Mouse (Mus musculus) E14TG2a.4 (cell line): Measurements from ENCODE around the gene Fkbp15.

Experiments used
- H3K27me3 ChIP-seq: 2 replicates; pipeline ENCODE4 v1.6.1; 2014; ENCODE audit warnings: low read length, control low read depth; ENCODE audit not compliant: insufficient read depth
- H3K36me3 ChIP-seq: 2 replicates; pipeline ENCODE4 v1.6.1; 2014; ENCODE audit warnings: low read length, control low read depth; ENCODE audit not compliant: insufficient read depth
- H3K4me1 ChIP-seq: replicated peaks from 2 replicates; pipeline ENCODE4 v1.6.1; 2014; ENCODE audit warnings: low read depth, low read length, control low read depth
- H3K4me3 ChIP-seq: replicated peaks from 2 replicates; pipeline ENCODE4 v1.5.1; 2014; ENCODE audit warnings: mild to moderate bottlenecking, low read length
- H3K9me3 ChIP-seq: 2 replicates; pipeline ENCODE4 v1.6.1; 2014; ENCODE audit warnings: low read length, control low read depth
- CTCF ChIP-seq: conservative IDR thresholded peaks from 2 replicates; pipeline ENCODE4 v1.5.1; 2014; ENCODE audit warnings: low read length
- NANOG ChIP-seq: IDR thresholded peaks from 2 replicates; pipeline ENCODE4 v1.6.1; 2014; ENCODE audit warnings: borderline replicate concordance, low read length, mixed read lengths
- POU5F1 ChIP-seq: IDR thresholded peaks from 2 replicates; pipeline ENCODE4 v1.6.1; 2014; ENCODE audit warnings: low read length, borderline replicate concordance

Gene Fkbp15

GRCm38 (mm10) chr4:62286992-62287900, 73.1 kb downstream of the Fkbp15 start:
- peak overlapping the region; percentile 86 for H3K4me3 ChIP-seq
- peaks cover 75% of the 10 kb centered on the region for H3K4me1 ChIP-seq
- H3K36me3 ChIP-seq = peaks cover 23% of the 10 kb centered on the region
- H3K27me3 ChIP-seq = peaks cover 12% of the 10 kb centered on the region; the same call in 1 of the 2 replicates
- no peaks in the 10 kb centered on the region for H3K9me3 ChIP-seq
- TF ChIP-seq NANOG (no peak; the same call in 1 of the 2 replicates), CTCF (no peak), POU5F1 (no peak)

- TF ChIP-seq NANOG (no peak), CTCF (no peak), POU5F1 (no peak)
- Histone ChIP-seq H3K4me1 (peaks cover 72% of the 10 kb centered on the region), H3K36me3 (peaks cover 20% of the 10 kb centered on the region), H3K27me3 (peaks cover 12% of the 10 kb centered on the region; the same call in 1 of the 2 replicates), H3K4me3 (peak overlapping the region; percentile 86), H3K9me3 (no peaks in the 10 kb centered on the region)
Measured at GRCm38 (mm10) chr4:62286257-62286991, 73.9 kb downstream of the Fkbp15 start.

GRCm38 (mm10) chr4:62285576-62285975, 74.8 kb downstream of the Fkbp15 start:
- Histone ChIP-seq H3K36me3 (peaks cover 13% of the 10 kb centered on the region), H3K9me3 (no peaks in the 10 kb centered on the region), H3K4me3 (peak overlapping the region; percentile 86), H3K4me1 (peaks cover 72% of the 10 kb centered on the region), H3K27me3 (peaks cover 12% of the 10 kb centered on the region; the same call in 1 of the 2 replicates)
- TF ChIP-seq NANOG = no peak
- no peak for TF ChIP-seq POU5F1
- TF ChIP-seq CTCF = no peak

GRCm38 (mm10) chr4:62282969-62283368, 77.4 kb downstream of the Fkbp15 start:
- Histone ChIP-seq H3K36me3 (no peaks in the 10 kb centered on the region), H3K4me3 (no peak overlapping the region), H3K9me3 (no peaks in the 10 kb centered on the region), H3K27me3 (peaks cover 12% of the 10 kb centered on the region; the same call in 1 of the 2 replicates), H3K4me1 (peaks cover 51% of the 10 kb centered on the region)
- TF ChIP-seq CTCF = no peak
- no peak for TF ChIP-seq NANOG
- no peak for TF ChIP-seq POU5F1

- H3K4me1 ChIP-seq = peaks cover 42% of the 10 kb centered on the region
- TF ChIP-seq CTCF (no peak), NANOG (no peak), POU5F1 (no peak)
- H3K9me3 ChIP-seq = no peaks in the 10 kb centered on the region
- H3K4me3 ChIP-seq = no peak overlapping the region
- no peaks in the 10 kb centered on the region for H3K36me3 ChIP-seq
- peaks cover 12% of the 10 kb centered on the region; the same call in 1 of the 2 replicates for H3K27me3 ChIP-seq
Measured at GRCm38 (mm10) chr4:62281319-62281718, 79.0 kb downstream of the Fkbp15 start.

GRCm38 (mm10) chr4:62278081-62278480, 82.3 kb downstream of the Fkbp15 start:
- H3K27me3 ChIP-seq = 0 out of 2 replicates have a peak, but pooled peaks cover 4% of the 10 kb centered on the region
- TF ChIP-seq CTCF (no peak; the same call in 1 of the 2 replicates), NANOG (no peak), POU5F1 (no peak)
- no peaks in the 10 kb centered on the region for H3K36me3 ChIP-seq
- no peak overlapping the region for H3K4me3 ChIP-seq
- peaks cover 27% of the 10 kb centered on the region for H3K4me1 ChIP-seq
- no peaks in the 10 kb centered on the region for H3K9me3 ChIP-seq

- Histone ChIP-seq H3K27me3 (no peaks in the 10 kb centered on the region), H3K36me3 (no peaks in the 10 kb centered on the region), H3K4me3 (no peak overlapping the region), H3K4me1 (peaks cover 21% of the 10 kb centered on the region), H3K9me3 (no peaks in the 10 kb centered on the region)
- TF ChIP-seq POU5F1 (no peak), CTCF (peak; percentile 66), NANOG (no peak)
Measured at GRCm38 (mm10) chr4:62277222-62277621, 83.1 kb downstream of the Fkbp15 start.

GRCm38 (mm10) chr4:62276642-62277041, 83.7 kb downstream of the Fkbp15 start:
- H3K27me3 ChIP-seq = no peaks in the 10 kb centered on the region
- H3K9me3 ChIP-seq = no peaks in the 10 kb centered on the region
- TF ChIP-seq NANOG (no peak), CTCF (no peak), POU5F1 (no peak)
- H3K4me1 ChIP-seq = peaks cover 20% of the 10 kb centered on the region
- no peaks in the 10 kb centered on the region for H3K36me3 ChIP-seq
- no peak overlapping the region for H3K4me3 ChIP-seq
